Mouse (Mus musculus): ENCODE data around the gene Glb1l3.
"Not testable (repeated sequence)": the region's sequence is repeated elsewhere in the genome, so short reads cannot be mapped to it uniquely, and the experiment has no call there.

The Glb1l3 gene

DNA sequence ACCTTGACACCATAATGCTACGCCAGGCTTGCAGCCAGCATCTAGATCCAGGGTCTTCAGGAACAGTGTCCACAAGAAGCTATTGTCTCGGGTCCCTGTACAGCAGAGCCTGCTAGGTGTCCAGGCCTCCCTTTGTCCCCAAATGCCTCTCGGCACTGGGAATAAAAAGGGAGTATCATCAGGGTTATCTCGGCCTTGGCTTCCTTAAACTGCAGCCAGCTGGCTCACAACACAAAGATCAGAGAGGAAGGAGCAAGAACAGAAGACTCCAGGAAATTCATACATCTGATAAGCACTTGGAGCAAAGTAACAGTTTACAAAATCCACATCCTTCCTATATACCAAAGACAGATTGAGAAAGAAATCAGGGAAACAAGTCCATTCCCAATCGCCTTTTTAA is at the start of gene Glb1l3:
TSS of gene Glb1l3 (minus strand) at position 140 of the 400 bp plus-strand sequence.
- no peak for DNase-seq (ENCODE audit: low read depth, low spot score)

DNA sequence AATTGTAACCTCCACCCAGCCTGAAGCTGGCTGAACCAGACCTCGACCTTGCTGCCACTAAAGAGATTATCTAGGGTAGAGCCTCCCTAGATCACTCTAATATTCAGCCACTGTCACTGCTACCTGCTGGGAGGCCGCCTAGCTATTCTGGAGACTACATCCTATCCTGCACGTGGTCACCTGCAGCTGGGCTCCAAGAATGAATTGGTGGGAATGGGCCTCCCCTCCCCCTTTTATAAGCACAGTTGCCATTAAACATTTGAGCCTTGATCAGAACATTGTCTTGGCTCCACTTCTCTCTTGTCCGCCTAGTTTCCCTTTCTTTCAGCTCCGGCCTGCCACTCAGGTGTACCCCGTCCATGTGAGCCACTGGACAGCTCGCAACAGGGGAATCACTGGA is 9.2 kb upstream of the Glb1l3 start:
- not testable (repeated sequence) for DNase-seq (ENCODE audit: low read depth, low spot score)

DNA sequence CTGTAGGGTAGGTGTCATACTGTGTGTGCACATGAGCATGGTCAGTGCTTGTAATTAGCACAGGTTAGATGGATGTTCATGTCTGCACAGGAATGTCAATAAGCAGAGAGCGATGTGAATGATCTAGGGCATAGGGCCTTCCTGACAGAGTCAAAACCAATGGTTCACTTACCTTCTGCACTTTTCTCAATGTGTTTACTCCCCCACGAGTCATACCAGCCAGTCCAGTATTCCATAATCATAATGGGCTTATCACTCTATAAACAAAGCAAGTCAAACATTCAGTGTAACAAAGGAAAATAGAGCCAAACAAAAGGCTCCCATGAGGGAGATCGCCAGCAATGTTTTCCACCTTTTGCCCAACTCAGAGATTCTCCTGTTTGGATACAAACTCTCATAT is 29.6 kb downstream of the Glb1l3 start:
- DNase-seq (ENCODE audit: low read depth, low spot score): no peak

DNA sequence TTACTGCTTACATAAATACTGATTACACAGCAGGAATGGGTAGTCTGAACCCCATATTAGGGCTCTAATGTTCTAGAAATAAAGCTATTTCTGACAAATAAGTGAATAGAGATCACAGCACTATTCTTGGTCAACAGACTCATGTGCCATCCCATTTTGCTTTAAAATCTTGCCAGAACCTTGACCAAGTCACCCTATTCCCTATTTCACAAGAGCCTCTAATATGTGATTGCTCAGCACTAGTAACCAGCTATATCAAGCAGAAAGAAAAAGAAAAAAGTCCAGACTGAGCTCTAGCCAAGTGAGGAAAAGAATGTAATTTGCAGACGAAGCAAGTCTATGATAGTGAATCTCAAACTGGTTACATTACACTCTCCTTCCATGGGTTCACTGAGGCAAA is 40.7 kb downstream of the Glb1l3 start:
- DNase-seq (ENCODE audit: low read depth, low spot score): no peak

DNA sequence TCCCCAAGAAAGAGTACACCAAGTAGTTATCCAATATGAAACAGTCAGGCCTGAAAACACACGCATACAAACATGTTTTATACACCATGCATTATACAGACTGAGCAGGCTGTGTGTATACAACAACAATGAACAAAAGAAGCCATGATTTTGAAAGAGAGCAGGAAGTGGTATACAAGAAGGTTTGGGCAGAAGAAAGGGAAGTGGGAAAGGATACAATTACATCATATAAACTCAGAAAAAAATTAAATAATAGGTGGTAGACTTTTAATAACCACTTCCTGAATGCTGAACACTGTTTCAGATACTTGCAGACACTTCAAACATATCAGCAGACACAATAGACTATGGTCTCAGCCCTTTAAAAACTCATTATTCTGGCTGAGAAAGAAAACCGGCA is 52.0 kb downstream of the Glb1l3 start:
- no peak for DNase-seq (ENCODE audit: low read depth, low spot score)

DNA sequence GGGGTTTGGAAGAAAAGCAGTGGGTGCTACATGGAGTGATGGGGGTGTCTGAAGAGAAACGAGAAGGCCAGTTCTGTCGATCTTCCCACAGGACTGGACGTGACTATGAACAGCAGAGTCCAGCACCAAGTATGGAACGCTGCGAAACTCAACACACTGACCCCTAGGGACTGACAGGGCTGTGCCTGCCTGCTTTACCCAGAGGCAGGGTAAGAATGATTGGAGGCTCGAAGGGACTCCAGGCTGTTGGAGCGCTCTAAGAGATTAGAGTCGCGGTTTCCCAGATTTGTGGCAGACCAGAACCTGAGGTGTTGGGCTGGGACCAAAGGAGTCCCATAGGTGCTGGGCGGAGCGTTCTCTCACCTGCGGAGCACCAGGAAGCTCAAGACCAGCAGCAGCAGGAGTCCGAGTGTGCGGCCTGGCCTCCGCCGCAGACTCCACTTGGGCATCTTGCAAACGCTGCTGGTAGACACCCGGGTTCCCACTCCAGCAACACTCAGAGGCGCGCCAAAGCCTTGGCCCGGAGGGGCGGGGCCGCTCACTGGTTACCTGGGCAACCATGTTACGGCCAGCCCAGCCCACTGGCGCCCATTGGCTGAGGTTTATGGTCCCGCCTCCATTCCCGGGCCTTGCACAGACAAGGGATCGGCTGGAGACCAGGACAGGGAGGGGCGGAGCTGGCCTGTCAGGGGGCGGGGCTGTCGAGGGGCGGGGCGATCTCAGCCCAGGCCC is 54.6 kb downstream of the Glb1l3 start, which contains the start of gene Glb1l2:
TSS of gene Glb1l2 (minus strand) at position 534 of the 732 bp plus-strand sequence.
- peak; percentile 87 for DNase-seq (ENCODE audit: low read depth, low spot score)

DNA sequence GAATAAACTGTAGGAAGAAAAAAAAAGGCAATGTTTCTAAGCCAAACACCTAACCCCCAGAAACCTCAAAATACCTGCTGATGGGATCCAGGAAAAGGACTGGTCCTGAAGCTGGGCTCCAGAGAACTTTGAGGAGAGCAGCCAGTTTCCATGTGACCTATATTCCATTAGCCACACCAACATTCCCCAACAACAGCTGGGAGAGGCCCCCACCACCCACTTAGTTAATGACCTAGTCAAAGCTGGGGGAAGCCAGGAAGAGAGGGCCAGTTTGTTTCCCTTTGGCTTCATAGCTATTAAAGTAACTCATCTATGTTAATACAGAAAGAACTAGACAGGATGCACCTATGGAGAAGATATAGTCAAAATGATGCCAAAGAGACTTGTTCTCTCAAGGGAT is 56.4 kb downstream of the Glb1l3 start:
- DNase-seq (ENCODE audit: low read depth, low spot score): no peak

DNA sequence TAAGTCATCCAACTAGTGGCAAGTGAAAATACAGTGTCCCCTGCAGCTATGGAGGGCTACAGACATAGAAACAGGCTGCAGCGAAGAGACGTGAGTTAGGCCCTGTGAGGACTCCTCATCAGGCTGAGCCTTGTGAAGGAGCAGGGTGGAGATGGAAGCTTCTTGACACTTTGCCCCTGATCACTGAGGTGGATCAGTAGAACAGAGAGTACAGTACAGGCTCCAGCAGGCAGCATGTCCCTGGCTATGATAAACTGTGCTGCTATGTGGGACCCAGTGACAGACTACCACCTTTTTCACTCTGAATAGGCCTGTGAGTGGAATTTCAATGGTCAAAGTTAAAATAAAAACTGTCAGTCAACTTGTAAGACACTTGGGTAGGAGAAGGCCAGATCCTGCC is 60.3 kb downstream of the Glb1l3 start:
- DNase-seq (ENCODE audit: low read depth, low spot score): no peak

DNA sequence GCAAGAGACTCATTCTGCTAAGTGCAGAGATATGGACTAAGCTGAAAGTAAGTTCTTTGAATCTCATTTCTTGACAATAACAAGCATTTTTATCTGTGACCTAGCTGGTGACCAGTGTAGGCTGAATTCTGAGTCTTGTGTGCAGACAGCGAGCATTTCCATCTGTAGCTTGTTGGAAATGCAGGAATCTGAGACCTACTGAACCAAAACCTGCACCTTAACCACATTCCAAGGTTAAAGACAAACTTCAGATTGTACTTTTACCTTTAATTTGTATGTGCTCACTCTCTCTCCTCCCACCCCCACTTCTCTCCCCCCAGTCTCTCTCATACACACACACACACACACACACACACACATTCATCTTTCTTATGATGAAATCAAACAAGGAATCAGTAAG is 62.0 kb downstream of the Glb1l3 start:
- DNase-seq (ENCODE audit: low read depth, low spot score): no peak

DNA sequence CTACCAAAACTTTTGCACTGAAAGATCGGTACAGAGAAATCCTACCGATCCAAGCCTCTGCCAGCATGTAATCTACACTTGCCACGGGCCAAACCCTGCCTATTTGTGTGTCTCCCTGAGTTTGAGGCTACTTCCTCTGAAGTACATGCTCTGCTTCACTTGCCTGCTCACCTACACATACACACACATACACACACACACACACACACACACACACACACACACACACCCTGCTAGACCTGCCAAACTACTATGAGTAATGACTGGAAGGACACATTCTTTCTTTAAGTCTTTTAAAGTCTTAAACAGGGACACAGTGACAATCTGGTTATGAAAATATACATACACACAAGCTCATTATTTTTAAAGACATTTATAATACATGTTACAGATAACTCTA is 62.5 kb downstream of the Glb1l3 start:
- DNase-seq (ENCODE audit: low read depth, low spot score): no peak

DNA sequence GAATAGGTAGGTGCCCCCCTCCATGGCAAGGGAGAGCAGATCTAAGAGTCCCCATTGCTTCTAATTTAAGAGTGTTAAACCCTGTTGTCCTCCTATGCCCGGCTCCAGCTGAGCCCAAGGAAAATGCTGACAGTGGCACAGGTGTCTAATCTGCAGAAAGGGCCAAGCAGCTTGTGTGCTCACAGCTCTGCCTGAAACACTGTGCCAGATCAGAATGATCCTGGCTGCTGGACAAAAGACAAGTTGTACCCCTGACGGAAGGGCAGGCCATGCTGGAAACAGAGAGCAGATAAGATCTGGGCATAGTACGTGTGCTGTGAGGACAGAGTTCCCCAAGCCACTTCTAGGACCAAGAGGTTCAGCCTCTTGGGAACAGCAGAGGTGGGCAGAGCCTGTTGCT is 67.9 kb downstream of the Glb1l3 start:
- DNase-seq (ENCODE audit: low read depth, low spot score): no peak

DNA sequence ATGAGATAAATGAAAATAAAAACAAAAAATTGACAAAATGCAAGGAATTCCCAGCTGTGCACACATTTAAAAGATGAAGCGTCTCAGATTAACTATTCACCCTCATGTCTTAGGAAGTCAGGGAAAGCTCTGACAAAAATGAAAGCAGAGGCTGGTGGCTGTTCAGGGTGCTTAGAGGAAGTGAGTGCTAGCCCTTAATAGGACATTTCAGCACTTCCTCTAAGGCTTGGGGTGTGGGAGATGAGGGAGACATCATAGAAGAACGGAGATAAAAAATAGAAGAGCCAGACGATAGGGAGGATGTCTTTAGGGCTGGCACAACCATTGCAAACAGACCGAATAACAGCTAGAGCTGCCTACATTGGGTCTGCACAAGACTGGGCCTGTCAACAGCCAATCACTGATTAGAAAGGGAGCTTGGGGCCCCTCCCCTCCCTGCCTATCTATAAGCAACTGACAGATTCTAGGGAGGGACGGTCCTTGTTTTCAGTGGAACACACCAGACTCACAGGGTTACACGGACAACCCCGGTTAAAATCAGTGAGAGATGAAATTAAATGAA is 77.2 kb downstream of the Glb1l3 start:
- DNase-seq (ENCODE audit: low read depth, low spot score): no peak

DNA sequence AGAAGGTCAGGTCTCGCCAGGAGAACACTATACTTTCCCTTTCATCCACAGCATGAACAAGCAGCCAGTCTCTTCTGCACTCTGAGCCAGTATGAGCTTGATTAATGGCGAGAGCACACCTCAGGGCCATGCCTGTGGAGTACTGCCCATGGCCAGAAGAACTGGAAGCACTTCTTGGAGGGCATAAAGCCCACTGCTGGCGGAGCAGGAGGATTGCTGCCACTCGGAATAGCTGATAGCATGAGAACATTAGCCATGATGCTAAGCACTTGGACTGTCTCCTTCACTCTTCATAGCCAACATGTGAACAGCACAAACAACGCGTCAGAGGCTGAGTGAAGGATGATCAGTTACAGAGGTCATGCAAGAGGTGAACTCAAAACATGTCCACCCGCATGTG is 82.3 kb downstream of the Glb1l3 start:
- DNase-seq (ENCODE audit: low read depth, low spot score): no peak

DNA sequence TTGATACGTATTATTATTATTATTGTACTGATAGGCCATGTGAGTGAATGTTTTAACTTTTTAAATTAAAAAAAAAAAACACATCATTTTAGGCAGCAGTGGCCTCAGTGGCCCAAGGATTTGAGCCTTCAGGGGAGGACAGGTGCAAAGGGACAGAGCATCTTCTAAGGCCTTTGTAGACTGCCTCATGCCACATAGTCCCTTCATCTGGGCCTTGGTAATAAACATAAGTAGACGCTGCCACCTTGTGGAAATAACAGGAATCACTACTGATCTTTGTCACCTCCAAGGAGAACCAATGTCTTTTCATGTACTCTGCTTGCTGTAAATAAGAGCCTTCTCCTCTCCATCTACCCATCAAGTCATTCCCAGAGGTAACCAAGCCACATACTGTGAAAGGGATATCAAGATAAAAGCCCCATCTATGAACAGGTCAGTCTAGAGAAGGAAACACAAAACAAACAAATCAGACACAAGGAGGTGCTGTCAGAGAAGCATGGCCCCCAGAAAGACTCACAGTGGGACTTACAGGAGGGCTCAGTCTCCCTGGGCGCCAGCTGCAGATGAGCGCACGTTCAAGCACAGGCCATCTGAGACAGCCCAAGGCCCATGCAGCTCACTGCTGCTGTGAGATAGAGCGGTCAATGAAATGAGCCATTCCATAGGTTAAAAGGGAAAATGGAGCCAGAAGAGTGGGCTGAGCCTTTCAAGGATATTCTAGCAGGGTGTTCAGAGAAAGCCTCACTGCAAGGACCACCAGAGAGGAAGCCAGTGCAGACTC is 84.4 kb downstream of the Glb1l3 start:
- DNase-seq (ENCODE audit: low read depth, low spot score): peak; percentile 48

DNA sequence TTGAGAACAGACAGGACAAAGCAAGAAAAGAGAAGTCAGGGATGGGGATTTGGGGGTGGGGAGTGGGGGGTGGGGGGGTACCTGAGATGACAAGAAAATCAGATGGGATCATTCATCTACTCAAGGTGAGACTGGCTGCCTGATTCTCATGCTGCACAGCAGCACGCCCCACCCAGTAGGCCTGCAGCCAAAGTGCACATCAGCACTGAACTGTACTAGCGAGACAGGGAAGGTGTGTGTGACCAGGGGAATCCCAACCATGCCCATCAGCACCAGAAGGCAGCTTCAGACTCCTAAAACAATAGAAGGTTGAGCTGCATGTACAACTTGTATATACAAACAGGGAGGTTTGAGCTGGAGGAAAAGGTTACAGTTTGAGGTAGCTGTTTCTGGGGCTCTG is 85.0 kb downstream of the Glb1l3 start:
- no peak for DNase-seq (ENCODE audit: low read depth, low spot score)

DNA sequence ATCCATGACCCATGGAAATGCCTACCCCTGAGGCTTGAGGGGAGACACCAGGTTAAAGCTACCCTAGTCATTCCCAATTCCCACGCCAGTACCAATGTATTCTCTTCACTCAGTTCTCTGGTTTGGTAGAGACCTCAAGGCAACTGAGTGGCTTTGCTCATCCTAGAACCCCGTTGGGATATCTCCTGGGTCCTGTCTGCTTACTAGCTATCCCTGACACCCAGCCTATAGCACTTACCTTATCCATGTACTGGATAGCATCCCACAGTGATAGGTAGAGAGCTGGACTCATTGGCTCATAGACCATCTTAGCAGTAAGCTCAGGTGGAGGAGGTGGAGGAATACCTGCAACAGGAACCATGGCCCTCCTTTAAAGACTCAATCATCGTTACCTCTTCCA is 92.5 kb downstream of the Glb1l3 start:
- no peak for DNase-seq (ENCODE audit: low read depth, low spot score)
